Mouse (Mus musculus): ENCODE results near the gene Senp1.

Gene Senp1

DNA sequence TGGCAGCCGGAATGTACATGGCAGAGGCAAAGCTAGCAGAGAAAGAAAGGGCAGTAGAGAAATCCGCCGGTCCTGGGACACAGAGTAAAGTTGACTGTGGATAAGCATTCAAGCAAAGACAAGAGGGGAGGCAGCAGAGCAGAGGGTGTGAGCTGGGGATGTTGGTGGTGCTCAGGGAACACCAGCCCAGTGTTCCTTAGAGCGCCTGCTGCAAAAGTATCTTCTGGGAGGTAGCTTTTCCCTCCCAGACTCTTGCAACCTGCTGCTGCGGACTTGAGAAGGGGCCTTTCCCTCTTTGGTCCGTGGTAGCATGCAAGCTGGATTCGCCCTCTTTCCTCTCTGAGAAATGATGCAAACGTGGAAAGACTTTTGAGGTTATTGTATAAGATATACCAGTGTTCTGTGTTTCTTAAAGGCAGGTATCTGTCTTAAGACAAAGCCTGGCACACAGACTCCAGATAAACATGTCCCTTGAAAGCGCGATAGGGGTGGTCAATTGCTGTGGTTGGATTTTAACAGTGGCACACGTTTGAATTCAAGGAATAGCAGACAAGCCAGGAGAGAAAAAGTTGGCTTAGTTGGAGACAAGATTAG, 14.3 kb upstream of the Senp1 start:
- DNase-seq (ENCODE audit: low spot score in 2 of 2), result no peak

- no peak for DNase-seq (ENCODE audit: low spot score in 2 of 2)
Observed at GRCm38 (mm10) chr15:98107230-98107629, 13.7 kb upstream of the Senp1 start.

- DNase-seq (ENCODE audit: low spot score in 2 of 2), result no peak
Observed at GRCm38 (mm10) chr15:98106506-98106905, 13.0 kb upstream of the Senp1 start.

DNA sequence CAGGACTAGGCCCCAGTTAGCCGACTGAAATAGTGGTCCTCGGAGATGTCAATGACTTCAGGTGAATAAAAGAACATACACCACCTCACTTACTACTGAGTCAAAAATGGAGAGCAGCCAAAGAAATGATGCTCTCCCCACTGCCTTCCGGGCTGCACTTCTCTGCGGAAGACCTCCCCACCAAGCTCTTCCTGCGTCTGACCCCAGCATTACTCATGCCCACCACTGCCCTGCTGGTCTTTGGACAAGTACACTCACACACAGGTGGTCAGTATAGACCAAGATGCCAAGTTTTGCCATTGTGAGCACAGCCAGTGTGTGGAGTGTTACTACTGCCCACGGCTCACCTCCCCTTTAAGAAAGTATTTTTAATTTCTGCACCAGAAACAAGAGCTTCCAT, 8.9 kb upstream of the Senp1 start:
- no peak for DNase-seq (ENCODE audit: low spot score in 2 of 2)

- no peak for DNase-seq (ENCODE audit: low spot score in 2 of 2)
Observed at GRCm38 (mm10) chr15:98098519-98098918, 5.0 kb upstream of the Senp1 start.

- no peak for DNase-seq (ENCODE audit: low spot score in 2 of 2)
Observed at GRCm38 (mm10) chr15:98096957-98097356, 3.4 kb upstream of the Senp1 start.

DNA sequence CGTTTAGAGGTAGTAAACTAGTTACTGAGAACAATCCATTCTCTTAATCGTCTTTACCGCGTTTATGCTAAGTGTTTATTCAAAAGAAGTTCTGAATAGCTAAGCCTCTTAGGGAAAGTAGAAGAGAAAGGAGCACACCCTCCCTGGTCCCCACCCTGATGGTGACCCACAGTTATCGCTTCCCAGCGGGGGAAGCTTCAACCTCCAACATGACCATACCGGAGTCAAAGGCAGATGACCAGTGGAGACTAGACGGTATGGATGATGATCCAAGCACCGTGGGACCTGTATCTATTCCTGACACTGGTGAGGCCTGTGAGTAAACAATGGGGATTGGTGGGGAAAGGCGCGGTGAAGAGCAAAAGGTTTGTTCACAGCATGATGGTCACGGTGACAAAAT, 1.4 kb upstream of the Senp1 start:
- DNase-seq (ENCODE audit: low spot score in 2 of 2), result no peak

DNA sequence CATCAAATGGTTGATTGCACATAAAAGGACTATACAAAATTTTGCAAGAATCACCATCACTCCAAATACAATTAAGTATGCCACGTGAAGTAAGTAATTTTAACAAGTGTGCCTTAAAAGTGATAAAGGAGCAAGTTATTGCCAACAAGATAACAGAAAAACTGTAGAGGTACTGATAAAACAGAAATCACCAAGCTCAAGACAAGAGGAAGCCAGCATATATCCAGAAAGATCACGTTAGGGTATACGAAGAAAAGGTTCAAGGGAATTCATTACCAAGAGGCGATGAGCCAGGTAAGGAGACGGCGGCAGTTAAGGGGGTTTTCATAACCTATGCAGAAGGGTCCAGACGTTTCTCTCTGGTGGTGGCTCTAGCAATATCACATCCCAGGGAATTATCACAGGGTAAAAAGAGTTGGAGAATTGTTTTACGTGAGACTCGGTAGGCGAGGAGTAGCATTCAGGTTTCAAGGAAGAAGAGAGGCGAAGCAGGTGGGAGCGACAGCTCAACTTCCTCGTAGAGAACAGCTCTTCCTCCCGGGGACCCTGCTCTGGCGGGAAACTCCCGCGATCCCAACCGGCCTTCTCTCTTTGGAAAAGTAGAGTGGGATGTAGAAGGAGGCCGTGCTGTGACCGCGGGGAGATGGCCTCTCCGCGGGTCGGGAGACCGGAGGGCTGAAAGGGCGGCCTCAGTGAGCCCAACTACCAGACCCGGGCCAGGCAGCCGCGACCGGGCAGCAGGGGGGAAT, 998 bp downstream of the Senp1 start, which contains the start of gene Pfkm:
Gene Pfkm (plus strand): TSS at position 218 of the 749 bp plus-strand sequence.
- no peak for DNase-seq (ENCODE audit: low spot score in 2 of 2)

- no peak for DNase-seq (ENCODE audit: low spot score in 2 of 2)
Observed at GRCm38 (mm10) chr15:98091841-98092240, 1.7 kb downstream of the Senp1 start.

DNA sequence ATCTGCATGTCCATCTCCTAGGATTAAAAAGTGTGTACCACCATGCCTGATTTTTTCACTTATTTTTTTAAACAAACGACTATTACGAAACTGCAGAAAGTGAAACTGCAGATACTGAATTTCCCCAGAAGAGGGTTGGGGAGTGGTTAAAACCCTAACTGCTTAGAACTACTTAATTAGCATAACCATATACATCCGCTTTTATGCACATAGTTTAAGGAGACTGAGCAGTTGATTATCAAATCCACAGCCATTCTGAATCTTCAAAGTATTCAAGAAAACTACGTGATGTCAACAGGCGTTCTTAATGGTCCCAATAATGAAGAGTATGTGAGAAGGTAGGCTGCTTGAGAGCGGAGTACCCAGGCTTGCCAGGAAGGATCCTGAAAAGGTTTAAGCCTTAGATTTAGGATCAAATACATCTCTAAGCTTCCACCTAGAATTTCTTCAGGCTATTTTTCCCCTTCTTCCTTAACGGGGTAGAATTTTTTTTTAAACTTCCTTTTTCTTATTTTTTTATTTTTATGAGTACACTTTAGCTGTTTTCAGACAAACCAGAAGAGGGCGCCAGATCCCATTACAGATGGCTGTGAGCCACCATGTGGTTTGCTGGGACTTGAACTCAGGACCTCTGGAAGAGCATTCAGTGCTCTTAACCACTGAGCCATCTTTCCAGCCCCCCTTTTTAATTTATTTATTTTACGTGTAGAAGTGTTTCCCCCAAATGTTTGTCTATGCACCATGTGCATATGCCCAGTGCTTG, 3.9 kb downstream of the Senp1 start:
- peak in 1 of 2 experiments; percentile 29 for DNase-seq (ENCODE audit: low spot score in 2 of 2)

DNA sequence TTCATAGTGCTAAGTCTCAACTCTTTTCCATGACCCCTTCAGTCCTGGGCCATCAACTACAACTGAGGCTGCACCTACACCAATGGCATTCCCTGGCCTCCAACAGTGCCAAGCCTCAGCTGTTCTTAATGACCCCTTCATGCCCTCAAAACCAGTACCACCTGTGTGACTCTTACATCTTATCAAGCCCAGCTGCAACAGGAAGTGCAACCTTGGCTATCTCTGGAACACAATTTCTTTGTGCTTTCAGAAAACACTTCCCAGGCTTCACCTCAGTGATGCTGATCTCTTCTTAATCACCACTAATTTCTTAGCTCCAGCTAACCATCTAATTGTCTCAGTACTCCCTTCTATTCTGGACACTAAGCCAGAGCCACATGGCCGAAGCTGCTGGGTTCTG, 4.7 kb downstream of the Senp1 start:
- no peak for DNase-seq (ENCODE audit: low spot score in 2 of 2)

GRCm38 (mm10) chr15:98076901-98077300, 16.6 kb downstream of the Senp1 start:
- DNase-seq (ENCODE audit: low spot score in 2 of 2), result no peak

- DNase-seq (ENCODE audit: low spot score in 2 of 2), result no peak
Observed at GRCm38 (mm10) chr15:98075034-98075433, 18.5 kb downstream of the Senp1 start.

GRCm38 (mm10) chr15:98074521-98074920, 19.0 kb downstream of the Senp1 start:
- DNase-seq (ENCODE audit: low spot score in 2 of 2), result no peak

- DNase-seq (ENCODE audit: low spot score in 2 of 2), result no peak
Observed at GRCm38 (mm10) chr15:98070376-98070775, 23.2 kb downstream of the Senp1 start.

DNA sequence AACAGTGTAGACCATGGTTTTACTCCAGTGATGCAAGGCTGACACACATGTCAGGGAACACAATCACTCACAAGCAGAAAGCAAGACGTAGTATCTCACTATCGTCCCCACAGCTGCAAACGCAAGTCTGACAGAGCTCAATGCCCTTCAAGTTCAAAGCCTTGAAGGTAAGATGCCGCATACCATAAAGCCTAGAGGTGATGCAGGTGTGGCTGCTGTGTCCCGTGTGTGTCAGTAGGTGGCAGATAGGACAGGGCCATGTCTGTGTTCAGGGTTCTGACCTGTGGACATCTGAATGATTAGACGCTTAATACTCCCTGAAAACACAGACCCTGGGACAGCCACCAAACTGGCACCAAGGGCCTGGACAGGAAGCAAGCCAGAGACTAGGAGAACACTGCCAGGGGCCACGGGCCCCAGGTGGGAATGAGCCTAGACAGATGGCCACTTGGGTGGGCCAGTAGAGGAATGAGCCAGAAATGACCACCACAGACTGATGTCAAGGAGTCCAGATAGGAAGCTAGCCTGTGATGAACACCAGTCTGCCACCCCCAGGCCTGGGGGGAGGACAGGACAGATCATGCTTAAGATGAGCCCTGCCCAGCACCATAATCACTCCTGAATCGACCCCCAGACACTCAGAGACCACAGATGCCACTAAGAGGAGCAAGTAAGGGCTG, 23.8 kb downstream of the Senp1 start:
- DNase-seq (ENCODE audit: low spot score in 2 of 2), result no peak

- no peak for DNase-seq (ENCODE audit: low spot score in 2 of 2)
Observed at GRCm38 (mm10) chr15:98068506-98068905, 25.0 kb downstream of the Senp1 start.

- DNase-seq (ENCODE audit: low spot score in 2 of 2), result no peak
Observed at GRCm38 (mm10) chr15:98067492-98067891, 26.1 kb downstream of the Senp1 start.

GRCm38 (mm10) chr15:98066602-98067001, 26.9 kb downstream of the Senp1 start:
- DNase-seq (ENCODE audit: low spot score in 2 of 2), result no peak

DNA sequence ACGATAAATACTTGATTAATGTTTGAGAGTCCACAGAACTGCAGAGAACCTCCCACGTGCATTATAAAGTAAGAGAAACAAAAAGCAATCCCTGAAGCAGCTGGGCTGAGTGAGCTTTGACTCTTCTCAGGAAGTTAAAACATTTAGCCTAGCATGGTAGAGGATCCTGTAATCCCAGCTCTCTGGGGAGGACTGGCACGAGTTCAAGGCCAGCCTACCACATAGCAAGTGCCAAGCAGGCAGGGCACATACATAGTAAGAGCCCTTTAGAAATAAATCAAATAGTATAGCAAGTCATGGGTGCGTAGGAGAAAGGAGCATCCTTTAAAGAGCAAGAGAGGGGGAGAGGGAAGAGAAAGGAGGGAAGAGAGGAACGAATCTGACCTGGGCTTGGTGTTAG, 27.7 kb downstream of the Senp1 start:
- no peak for DNase-seq (ENCODE audit: low spot score in 2 of 2)

DNA sequence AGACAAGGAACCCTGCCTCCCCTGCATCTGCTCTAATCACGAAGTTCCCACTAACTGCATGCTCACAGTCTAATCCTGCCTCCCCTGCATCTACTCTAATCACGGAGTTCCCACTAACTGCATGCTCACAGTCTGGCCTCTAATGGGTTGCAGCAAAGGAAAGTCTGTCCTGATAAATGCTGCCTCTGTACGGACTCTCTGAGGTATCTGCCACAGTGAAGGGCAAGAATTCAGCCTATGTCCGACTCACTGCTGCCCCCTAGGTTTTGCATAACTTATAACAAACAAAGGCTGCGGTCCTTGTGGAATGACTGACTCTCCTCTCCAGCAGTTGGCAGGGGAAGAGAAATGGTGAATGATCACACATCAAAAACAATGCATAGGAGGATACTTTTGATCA, 38.3 kb downstream of the Senp1 start:
- peak in 1 of 2 experiments; percentile 27 for DNase-seq (ENCODE audit: low spot score in 2 of 2)

DNA sequence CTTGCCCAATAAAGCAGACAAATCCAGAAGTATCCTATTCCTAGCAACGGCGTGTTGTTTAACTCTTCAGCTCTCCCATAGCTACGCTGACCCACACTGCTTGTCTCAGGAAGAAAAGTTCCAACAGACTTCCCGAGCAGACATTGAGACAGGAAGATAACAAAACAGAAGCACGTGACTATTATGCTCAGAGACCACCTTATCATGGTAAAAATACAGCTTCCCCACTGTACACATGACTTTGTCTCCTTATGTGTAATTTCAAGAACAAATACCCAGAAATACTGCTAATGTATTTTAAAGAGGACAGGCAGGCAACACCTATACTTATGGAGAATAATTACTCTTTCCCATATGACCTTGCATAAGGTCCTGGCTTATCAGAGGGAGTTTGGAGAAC, 41.9 kb downstream of the Senp1 start:
- no peak for DNase-seq (ENCODE audit: low spot score in 2 of 2)
